Mouse (Mus musculus): ENCODE data around the gene Mmp3.
"Not testable (repeated sequence)": the region's sequence is repeated elsewhere in the genome, so short reads cannot be mapped to it uniquely, and the experiment has no call there.

The Mmp3 gene

GRCm38 (mm10) chr9:7445522-7445921 lies at the start of gene Mmp3:
Mmp3 (plus strand) TSS chr9:7445822.
- no peak for DNase-seq

DNA sequence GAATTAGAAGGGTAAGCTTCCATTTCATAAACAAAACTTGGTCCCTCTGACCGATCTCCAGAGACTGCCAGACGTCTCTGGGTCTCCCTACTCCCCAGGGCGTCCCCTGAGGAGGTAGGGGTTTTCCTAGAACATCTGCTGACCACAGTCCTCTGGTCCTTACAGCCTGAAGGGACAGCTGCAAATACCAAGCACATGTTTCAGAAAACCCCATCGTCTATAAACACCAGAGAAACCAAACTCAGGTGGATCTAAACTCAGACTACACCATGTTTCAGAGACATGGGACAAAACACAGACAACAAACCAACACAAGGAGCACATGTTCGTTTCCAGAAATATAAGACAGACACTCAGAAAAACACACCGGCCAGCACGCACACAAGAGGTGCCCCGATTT lies 49.1 kb upstream of the Mmp3 start:
- not testable (repeated sequence) for DNase-seq

DNA sequence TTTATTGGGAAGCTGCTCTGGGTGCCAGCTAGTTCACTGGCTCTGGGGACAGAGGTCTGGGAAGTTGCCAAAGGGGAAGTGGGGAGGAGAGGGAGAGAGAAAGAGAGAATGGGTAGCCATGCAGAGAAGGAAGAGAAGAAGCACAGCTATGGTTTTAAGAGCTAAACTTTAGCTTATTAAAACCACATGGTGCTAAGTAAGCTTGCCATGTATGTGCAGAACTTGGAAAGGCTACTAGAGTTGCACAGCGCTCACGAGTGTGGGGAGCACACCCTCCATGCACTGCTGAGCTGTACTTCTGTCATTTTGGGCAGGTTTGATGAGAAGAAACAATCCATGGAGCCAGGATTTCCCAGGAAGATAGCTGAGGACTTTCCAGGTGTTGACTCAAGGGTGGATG lies 7.7 kb downstream of the Mmp3 start:
- no peak for DNase-seq

DNA sequence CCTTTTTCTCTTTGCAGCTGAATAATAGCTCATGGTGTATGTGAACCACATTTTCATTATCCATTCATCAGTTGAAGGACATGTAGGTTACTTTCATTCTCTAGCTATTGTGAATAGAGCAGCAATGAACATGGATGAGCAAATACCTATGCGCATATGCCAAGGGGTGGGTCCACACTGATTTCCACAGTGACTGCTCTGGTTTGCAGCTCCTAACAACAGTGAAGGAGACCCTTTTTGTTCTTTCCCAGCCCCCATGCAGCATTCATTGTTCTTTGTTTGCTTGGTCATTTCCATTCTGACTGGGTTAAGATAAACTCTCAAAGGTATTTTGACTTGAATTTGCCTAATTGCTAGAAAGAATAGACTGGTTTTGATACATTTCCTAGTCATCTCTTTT lies 24.6 kb downstream of the Mmp3 start:
- DNase-seq = no peak

DNA sequence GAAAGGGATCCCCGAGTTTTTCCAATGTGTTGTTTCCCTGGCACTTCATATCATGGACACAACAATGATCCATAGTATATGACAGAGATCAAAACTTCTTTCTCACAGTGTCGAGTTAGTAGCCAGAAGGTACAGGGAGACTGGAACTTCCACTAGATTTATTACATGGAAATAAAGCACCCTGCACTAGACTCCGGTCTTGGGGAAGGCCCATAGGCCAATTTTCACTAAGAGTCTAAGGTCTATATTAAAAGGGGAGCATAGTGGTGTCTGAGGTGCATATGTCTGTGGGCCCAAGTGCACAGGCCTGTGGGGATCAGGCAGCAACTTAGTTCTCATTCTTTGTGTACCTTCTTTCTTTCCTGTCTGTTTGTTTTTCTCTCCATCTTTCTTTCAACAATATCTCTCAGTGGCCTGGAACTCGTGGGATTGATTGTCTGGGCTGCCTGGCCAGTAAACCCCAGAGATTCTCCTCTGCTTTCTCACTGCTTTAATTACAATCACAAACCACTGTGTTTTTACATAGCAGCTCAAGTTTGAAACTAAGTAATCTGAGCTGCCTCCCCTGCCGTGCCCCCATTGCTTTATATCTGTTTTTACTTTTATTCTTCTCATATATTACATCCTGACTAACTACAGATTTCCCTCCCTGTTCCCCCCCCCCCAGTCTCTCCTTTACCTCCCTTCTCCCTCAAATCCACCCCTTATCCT lies 38.2 kb downstream of the Mmp3 start:
- DNase-seq = no peak

DNA sequence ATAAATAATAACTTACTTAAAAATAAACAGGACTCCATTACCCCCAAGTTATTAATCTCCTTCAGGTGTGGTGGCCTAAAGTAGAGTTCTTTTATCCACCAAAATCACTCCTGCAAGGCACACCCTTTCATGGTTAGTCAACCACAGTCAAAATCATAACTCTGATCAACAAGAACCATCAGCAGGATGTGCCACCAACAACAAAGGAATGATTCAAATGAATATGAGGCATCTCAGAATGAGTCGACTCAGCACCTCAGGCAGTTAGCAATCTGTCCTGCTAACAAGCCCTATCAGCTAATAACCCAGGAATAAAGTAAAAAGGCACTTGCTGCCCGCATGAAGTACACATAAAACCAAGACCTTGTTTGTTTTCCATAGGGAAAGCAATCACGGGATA lies 55.5 kb downstream of the Mmp3 start:
- DNase-seq = no peak

DNA sequence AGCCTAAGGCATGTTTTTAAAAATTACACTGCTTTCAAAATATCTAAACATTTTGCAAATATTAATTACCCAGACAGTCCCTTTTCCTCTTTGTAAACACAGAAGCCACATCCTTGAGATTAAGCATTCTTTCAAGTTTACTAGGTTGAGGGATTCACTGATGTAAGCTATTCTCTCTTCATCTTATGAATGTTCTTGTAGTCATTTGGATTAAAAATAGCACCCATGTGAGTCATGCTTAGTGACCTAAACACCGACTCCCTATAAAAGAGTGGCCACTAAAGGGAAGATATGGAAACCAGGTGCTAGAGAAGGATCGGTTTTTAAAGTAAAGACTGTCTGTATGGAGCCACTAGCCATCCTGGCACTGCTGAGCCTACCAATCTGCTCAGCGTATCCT lies 56.4 kb downstream of the Mmp3 start, which contains the start of gene Mmp10:
Mmp10 (plus strand) TSS at position 302 of the 400 bp plus-strand sequence.
- DNase-seq = no peak
